Mouse (Mus musculus) myocyte (in vitro differentiated cells): ENCODE results near the gene Nox4. TPM values are rescaled to one million over a fixed set of nuclear protein-coding genes. Genes with fewer than 3 reads are reported as not detected.

Experiments
- H3K27me3 ChIP-seq: one replicate; pipeline ENCODE4 v1.6.1; 2011; ENCODE audit not compliant: control insufficient read depth, insufficient read depth, insufficient read length
- H3K36me3 ChIP-seq: one replicate; pipeline ENCODE4 v1.6.1; 2011; ENCODE audit not compliant: control insufficient read depth, insufficient read depth
- H3K4me2 ChIP-seq: one replicate; pipeline ENCODE4 v1.6.1; 2011; ENCODE audit warnings: low read depth, control low read depth
- H3K4me3 ChIP-seq: one replicate; pipeline ENCODE4 v1.5.1; 2011; ENCODE audit warnings: mild to moderate bottlenecking, control low read depth, moderate library complexity
- H3K79me2 ChIP-seq: one replicate; pipeline ENCODE4 v1.6.1; 2011; ENCODE audit not compliant: control insufficient read depth, insufficient read depth
- H3ac ChIP-seq: one replicate; pipeline ENCODE4 v1.6.1; 2011; ENCODE audit not compliant: control insufficient read depth, insufficient read length
- CEBPB ChIP-seq: IDR thresholded peaks from 2 replicates; pipeline ENCODE4 v1.6.1; 2011; ENCODE audit warnings: mild to moderate bottlenecking, moderate library complexity; ENCODE audit not compliant: poor library complexity, insufficient read depth, severe bottlenecking
- E2F4 ChIP-seq: IDR thresholded peaks from one replicate; pipeline ENCODE4 v1.6.1; 2011; ENCODE audit warnings: mild to moderate bottlenecking, control low read depth, moderate library complexity; ENCODE audit not compliant: insufficient read depth
- MAX ChIP-seq: IDR thresholded peaks from one replicate; pipeline ENCODE4 v1.6.1; 2011; ENCODE audit warnings: low read depth, mild to moderate bottlenecking, control low read depth
- MYOD1 ChIP-seq, 3 experiments: IDR thresholded peaks; one replicate each; pipeline ENCODE4 v1.6.1; 2011; ENCODE audit warnings: control low read depth in 2 of 3, low read depth in 2 of 3, mild to moderate bottlenecking in 2 of 3, moderate library complexity in 1 of 3; ENCODE audit not compliant: insufficient read length in 2 of 3, control insufficient read depth in 1 of 3
- MYOG ChIP-seq, 3 experiments: IDR thresholded peaks; one replicate each; pipeline ENCODE4 v1.6.1; 2011; ENCODE audit warnings: control low read depth in 2 of 3, low read depth in 2 of 3, mild to moderate bottlenecking in 2 of 3; ENCODE audit not compliant: insufficient read length in 2 of 3, control insufficient read depth in 1 of 3, insufficient read depth in 1 of 3
- POLR2A ChIP-seq: IDR thresholded peaks from one replicate; pipeline ENCODE4 v1.6.1; 2011; ENCODE audit warnings: low read depth, mild to moderate bottlenecking, control low read depth, moderate library complexity; ENCODE audit not compliant: insufficient read length
- POLR2AphosphoS2 ChIP-seq: IDR thresholded peaks from one replicate; pipeline ENCODE4 v1.6.1; 2011; ENCODE audit warnings: low read depth, control low read depth; ENCODE audit not compliant: insufficient read length
- REST ChIP-seq: IDR thresholded peaks from one replicate; pipeline ENCODE4 v1.6.1; 2011; ENCODE audit warnings: mild to moderate bottlenecking, control low read depth, moderate library complexity; ENCODE audit not compliant: insufficient read depth, insufficient read length
- SRF ChIP-seq: IDR thresholded peaks from one replicate; pipeline ENCODE4 v1.6.1; 2011; ENCODE audit warnings: low read depth; ENCODE audit not compliant: control insufficient read depth, insufficient read length
- TCF12 ChIP-seq: IDR thresholded peaks from one replicate; pipeline ENCODE4 v1.6.1; 2011; ENCODE audit warnings: mild to moderate bottlenecking, control low read depth; ENCODE audit not compliant: poor library complexity, insufficient read depth, severe bottlenecking
- TCF3 ChIP-seq: IDR thresholded peaks from one replicate; pipeline ENCODE4 v1.6.1; 2011; ENCODE audit warnings: low read depth, control low read depth; ENCODE audit not compliant: insufficient read length
- USF1 ChIP-seq: IDR thresholded peaks from one replicate; pipeline ENCODE4 v1.6.1; 2011; ENCODE audit warnings: low read depth, mild to moderate bottlenecking, control low read depth, moderate library complexity
- polyA plus RNA-seq: library from polyadenylated mRNA; unstranded; fragments of >200 nt; fragmentation: generic; extraction: Trizol; gene quantifications from one replicate; pipeline ENCODE4 v1.2.1, GENCODE M21; 2012; ENCODE audit warnings: missing spikeins

The Nox4 gene
- polyA plus RNA-seq, 1 experiment = 0.98 TPM

DNA sequence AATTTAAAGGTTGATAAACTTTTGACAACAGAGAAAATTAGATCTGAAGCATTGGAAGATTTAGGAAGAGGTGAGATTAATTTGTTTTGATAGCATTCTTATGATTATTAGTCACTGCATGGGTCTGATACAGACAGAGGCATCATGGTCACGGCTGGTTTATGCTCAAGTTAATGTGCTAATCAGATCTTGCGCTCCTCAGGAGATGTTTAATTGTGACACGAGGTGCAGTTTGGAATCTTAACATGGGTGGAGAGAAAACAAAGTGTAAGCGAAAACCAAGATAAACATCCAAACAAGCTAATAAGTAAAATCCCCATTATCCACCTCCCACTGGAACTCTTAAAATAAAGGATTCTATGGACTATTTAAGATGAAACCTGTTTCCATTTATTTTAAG, 6.2 kb downstream of the Nox4 start:
- H3K4me3 ChIP-seq = no peak overlapping the region
- no peak overlapping the region for H3K4me2 ChIP-seq
- no peaks in the 10 kb centered on the region for H3K36me3 ChIP-seq
- no peaks in the 10 kb centered on the region for H3K27me3 ChIP-seq
- TF ChIP-seq USF1 = no peak
- no peak for TF ChIP-seq TCF3
- TF ChIP-seq POLR2AphosphoS2 = no peak
- no peak for TF ChIP-seq TCF12
- TF ChIP-seq E2F4 = no peak
- no peak for TF ChIP-seq CEBPB
- no peak for TF ChIP-seq REST
- no peak for TF ChIP-seq SRF
- TF ChIP-seq MAX = no peak
- TF ChIP-seq POLR2A = no peak
- TF ChIP-seq MYOD1 (IDR thresholded peaks at IDR 0.05; ENCODE audit: control insufficient read depth in 1 of 3, insufficient read length in 2 of 3, low read depth in 2 of 3) = no peak
- no peak for TF ChIP-seq MYOG (IDR thresholded peaks at IDR 0.05; ENCODE audit: control insufficient read depth in 1 of 3, insufficient read depth in 1 of 3, insufficient read length in 2 of 3, low read depth in 2 of 3)
- H3K79me2 ChIP-seq = no peaks in the 10 kb centered on the region
- H3ac ChIP-seq = no peak overlapping the region

DNA sequence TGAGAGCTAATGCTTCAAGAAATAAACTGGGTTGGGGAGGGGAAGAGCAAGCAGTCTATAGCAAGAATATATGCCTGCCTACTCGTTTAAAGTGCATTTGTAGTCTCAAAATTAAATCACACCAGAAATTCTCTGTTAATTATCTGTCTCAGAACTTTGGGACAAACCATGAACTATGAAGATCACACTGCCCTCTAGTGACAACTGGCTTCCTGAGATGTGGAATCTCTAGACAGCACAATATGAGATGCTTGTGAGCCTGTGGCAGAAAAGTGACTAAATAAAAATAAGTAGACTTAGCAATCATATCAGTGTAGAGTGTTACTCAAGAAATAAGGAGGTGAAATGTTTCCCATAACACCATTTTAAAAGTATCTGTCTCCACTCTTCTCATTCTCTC, 31.3 kb downstream of the Nox4 start:
- no peaks in the 10 kb centered on the region for H3K36me3 ChIP-seq
- H3K79me2 ChIP-seq = no peaks in the 10 kb centered on the region
- H3K4me2 ChIP-seq = no peak overlapping the region
- H3K27me3 ChIP-seq = no peaks in the 10 kb centered on the region
- TF ChIP-seq MAX = no peak
- TF ChIP-seq SRF = no peak
- TF ChIP-seq TCF3 = no peak
- no peak for TF ChIP-seq CEBPB
- TF ChIP-seq USF1 = no peak
- no peak for TF ChIP-seq POLR2AphosphoS2
- TF ChIP-seq POLR2A = no peak
- TF ChIP-seq TCF12 = no peak
- no peak for TF ChIP-seq REST
- no peak for TF ChIP-seq MYOG (IDR thresholded peaks at IDR 0.05; ENCODE audit: control insufficient read depth in 1 of 3, insufficient read depth in 1 of 3, insufficient read length in 2 of 3, low read depth in 2 of 3)
- no peak for TF ChIP-seq E2F4
- TF ChIP-seq MYOD1 (IDR thresholded peaks at IDR 0.05; ENCODE audit: control insufficient read depth in 1 of 3, insufficient read length in 2 of 3, low read depth in 2 of 3) = no peak
- no peak overlapping the region for H3K4me3 ChIP-seq
- H3ac ChIP-seq = no peak overlapping the region

DNA sequence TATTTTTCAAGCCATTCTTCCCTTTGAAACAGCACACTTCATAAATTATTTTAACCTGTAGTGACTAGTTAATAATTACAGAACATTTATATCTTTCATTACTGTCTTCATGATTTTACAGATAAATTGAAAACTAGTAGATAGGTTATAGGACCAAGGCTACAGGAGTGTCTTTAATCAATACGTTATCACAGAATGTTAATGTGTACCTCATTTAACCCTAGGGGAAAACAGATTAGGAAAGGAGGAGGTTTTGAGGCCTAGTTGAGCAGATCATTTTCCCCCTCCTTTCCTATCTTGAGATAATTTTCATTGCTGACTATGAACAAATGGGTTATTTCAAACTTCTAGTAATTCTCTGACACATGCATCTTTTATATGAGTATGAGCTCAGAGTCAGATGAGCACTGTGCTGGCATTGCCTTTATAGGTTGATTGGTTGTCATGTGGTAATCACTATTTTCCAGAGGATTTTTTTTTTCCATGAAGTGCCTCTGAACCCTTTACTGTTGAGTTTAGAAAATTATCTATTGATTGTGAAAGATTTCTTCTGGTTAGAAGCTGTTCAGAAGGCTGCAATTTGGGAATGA, 57.9 kb downstream of the Nox4 start:
- no peak overlapping the region for H3K4me3 ChIP-seq
- H3K27me3 ChIP-seq = no peaks in the 10 kb centered on the region
- no peaks in the 10 kb centered on the region for H3K79me2 ChIP-seq
- H3K36me3 ChIP-seq = no peaks in the 10 kb centered on the region
- H3ac ChIP-seq = no peak overlapping the region
- H3K4me2 ChIP-seq = no peak overlapping the region
- no peak for TF ChIP-seq MYOD1 (IDR thresholded peaks at IDR 0.05; ENCODE audit: control insufficient read depth in 1 of 3, insufficient read length in 2 of 3, low read depth in 2 of 3)
- no peak for TF ChIP-seq TCF12
- TF ChIP-seq CEBPB = no peak
- TF ChIP-seq REST = no peak
- no peak for TF ChIP-seq MAX
- no peak for TF ChIP-seq TCF3
- TF ChIP-seq POLR2AphosphoS2 = no peak
- TF ChIP-seq POLR2A = no peak
- no peak for TF ChIP-seq E2F4
- no peak for TF ChIP-seq USF1
- no peak for TF ChIP-seq SRF
- no peak for TF ChIP-seq MYOG (IDR thresholded peaks at IDR 0.05; ENCODE audit: control insufficient read depth in 1 of 3, insufficient read depth in 1 of 3, insufficient read length in 2 of 3, low read depth in 2 of 3)

DNA sequence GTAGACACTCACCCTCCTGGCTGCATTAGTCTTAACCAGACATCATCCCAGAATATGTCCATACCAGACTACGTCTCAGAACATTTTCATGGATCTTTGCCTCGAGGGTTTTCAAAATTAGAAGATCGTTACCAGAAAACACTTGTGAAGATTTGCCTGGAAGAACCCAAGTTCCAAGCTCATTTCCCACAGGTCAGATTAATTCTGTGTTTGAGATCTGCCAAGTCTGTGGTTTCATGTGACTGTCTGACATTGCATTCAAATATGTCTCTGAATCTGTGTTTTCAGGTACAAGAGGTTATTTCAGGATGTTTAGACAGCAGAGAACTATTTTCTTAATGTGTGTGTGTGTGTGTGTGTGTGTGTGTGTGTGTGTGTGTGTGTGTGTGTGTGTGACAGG, 75.7 kb downstream of the Nox4 start:
- H3K36me3 ChIP-seq = no peaks in the 10 kb centered on the region
- H3K79me2 ChIP-seq = no peaks in the 10 kb centered on the region
- H3K4me2 ChIP-seq = no peak overlapping the region
- no peak overlapping the region for H3K4me3 ChIP-seq
- TF ChIP-seq POLR2A = no peak
- no peaks in the 10 kb centered on the region for H3K27me3 ChIP-seq
- H3ac ChIP-seq = no peak overlapping the region

DNA sequence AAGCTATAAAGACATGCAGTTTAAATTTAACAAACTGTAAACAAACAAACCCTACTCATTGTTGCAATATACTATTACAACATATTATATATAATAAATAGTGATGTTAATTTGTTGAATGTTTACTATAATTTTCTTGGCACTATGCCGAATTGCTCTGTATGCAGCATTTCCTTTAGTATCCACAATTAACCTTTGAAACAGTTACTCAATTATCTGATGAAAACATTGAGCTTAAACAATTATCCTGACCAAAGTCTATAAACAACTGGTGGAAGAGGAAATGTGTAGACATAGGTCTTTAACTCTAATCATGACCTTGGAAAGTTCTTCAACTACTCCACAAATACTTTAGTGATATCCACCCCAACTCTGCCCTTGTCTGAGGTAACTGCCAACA, 76.2 kb downstream of the Nox4 start:
- Histone ChIP-seq H3K79me2 (no peaks in the 10 kb centered on the region), H3ac (no peak overlapping the region), H3K4me2 (no peak overlapping the region), H3K36me3 (no peaks in the 10 kb centered on the region), H3K27me3 (no peaks in the 10 kb centered on the region), H3K4me3 (no peak overlapping the region)
- TF ChIP-seq MYOG (IDR thresholded peaks at IDR 0.05; ENCODE audit: control insufficient read depth in 1 of 3, insufficient read depth in 1 of 3, insufficient read length in 2 of 3, low read depth in 2 of 3) = no peak
- TF ChIP-seq USF1 = no peak
- TF ChIP-seq TCF12 = no peak
- no peak for TF ChIP-seq POLR2AphosphoS2
- TF ChIP-seq REST = no peak
- no peak for TF ChIP-seq MAX
- TF ChIP-seq POLR2A = no peak
